Mouse (Mus musculus) layer of hippocampus, adult 9-10 months (tissue): ENCODE measurements around the gene Clrn2.
"Not testable (repeated sequence)": the region's sequence is repeated elsewhere in the genome, so short reads cannot be mapped to it uniquely, and the experiment has no call there.

ENCODE experiments used
- DNase-seq: peaks from one replicate; pipeline ENCODE4 v3.0.0; 2022; ENCODE audit warnings: low spot score

Clrn2 gene

GRCm38 (mm10) chr5:45453451-45453850 lies at the start of gene Clrn2:
TSS of gene Clrn2 (plus strand) at chr5:45453751.
- no peak for DNase-seq

DNA sequence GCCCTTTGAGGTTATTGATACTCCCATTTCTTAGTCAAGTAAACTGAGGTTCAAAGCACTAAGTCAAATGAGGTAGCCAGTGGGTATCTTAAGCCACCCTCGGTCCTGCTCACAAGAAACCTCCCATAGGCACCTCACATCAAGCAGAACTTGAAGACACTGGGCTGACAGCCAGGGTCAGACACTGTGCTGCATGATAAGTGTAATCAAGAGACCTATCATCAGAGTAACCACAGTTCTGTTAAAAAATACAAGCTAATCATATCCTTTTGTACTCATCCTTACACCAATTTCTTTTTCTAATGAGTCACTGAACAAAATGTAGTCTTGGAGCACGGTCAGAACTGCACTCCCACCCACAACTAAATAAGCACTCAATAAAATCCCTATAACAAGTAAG lies 47.4 kb upstream of the Clrn2 start:
- no peak for DNase-seq

DNA sequence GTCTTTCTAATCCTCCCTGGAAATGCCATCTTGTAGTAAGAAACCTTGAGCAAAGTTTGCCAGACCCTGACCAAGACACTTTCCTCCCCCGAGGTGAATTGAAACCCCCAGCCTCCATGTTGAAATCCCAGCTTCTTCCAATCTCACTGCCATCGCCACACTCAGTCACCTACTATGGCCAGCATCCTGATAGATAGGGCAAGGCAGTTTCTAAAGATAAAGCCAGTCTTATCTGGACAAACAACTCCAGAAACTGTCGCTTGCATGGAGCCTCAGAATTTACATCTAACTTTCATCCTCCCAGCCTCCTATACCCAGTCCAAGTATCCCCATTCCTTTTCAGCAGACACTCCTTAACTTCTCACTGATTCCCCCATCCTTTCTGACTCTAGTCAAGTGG lies 37.1 kb upstream of the Clrn2 start:
- no peak for DNase-seq

DNA sequence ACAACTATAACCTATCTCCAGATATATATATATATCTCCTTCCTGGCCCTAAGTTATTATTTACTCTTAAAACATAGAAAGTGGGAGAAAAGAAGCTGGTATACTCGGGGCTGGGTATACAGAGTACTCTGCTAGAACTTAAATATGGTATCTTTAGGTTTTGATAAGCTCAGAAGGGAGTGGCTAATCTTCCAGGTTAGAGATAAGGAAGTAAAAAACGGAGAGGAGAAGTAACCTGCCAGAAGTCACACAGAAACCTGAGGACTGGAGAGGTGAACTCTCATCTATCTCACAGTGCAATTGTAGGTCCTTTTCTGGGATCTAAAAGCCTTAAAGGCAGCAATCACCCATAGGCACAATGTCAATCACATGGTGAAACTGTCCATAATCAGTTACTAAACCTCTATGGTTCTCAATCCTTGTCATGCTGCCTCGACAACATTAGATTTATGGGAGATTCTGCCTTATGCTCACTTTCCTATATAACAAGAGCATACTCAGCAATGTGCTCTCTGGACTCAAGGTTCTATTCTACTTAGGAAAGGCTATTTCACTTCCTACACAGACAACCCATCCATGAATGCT lies 35.6 kb upstream of the Clrn2 start:
- DNase-seq, result no peak

DNA sequence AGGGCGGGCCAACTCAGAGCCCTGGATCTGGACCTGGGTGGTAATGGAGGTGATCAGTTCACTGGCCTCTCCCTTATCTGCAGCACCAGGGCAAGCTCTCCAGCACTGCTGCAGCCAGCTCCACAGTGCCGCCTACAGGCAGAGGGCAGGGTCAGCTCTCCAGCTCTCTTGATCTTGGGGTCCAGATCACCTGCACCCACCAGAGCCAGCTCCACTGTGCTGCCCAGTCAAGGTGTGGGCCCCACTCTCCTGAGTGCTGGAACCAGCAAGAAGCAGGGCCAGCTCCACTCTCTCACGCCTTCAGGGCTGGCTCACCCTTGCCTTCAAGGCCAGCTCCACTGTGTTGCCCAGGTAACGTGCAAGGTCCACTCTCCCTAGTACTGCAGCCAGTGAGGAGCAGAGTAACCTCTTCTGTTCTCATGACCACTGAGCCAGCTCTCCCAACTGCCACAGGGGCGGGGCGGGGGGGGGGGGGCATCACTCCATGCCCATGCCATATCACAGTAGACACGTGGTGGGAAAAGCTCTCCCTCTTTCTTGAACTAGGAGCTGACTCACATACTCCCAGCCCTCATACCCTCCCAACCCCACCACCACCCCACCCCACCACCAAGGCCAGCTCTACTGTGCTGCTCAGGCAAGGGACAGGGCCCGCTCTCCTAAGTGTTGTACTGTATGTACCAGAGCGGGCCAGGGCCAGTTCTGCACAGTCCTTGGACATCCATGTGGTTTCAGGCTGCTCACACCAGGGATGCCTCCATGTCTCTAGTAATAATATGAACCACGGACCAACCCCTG lies 33.5 kb upstream of the Clrn2 start:
- no peak for DNase-seq

DNA sequence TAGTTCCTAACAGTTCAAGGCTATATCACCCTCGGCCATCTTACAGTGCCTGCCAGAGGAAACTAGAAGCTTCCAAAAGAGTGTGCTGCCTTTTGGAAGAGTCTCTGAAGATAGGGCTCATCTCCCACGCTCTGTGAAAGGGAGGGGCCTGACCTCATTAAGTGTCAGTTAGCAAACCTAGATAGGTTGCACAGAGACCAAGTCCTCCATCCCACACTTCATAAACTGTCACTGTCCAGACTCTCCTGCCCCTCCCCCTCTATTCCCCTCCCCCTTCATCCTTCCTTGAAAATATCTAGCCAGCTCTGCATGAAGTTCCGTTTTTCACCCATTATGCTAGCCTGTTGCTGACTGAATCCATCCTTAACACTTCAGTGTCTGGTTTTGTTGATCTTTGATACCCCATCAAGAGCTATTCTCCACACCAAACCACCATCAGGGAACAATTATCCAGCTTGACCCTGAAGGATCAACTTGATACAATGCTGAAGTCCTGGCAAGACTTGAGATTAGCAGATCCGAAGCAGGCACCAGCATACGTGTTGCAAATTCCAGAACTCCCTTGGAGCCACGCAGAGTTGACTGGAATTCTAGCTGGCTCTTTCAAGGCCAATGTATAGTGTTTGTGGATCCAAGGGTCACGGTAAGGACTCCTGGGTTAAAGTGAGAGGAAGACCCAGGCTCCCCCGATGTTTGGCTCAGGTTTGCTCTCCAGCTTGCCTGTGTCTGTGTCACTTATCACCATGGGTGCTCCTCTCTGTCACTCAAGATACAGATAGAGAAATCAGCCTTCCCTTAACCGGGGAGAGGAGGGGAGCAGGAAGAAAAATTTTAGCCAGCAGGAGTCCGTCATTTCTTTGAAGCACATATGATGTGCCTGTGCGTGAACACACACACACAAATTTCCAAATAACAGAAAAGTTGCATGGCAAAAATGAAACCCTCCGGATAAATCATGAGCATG lies 31.4 kb upstream of the Clrn2 start:
- no peak for DNase-seq

GRCm38 (mm10) chr5:45424021-45424886 lies 29.3 kb upstream of the Clrn2 start:
- DNase-seq, result no peak

GRCm38 (mm10) chr5:45425771-45426170 lies 27.8 kb upstream of the Clrn2 start:
- DNase-seq, result not testable (repeated sequence)

DNA sequence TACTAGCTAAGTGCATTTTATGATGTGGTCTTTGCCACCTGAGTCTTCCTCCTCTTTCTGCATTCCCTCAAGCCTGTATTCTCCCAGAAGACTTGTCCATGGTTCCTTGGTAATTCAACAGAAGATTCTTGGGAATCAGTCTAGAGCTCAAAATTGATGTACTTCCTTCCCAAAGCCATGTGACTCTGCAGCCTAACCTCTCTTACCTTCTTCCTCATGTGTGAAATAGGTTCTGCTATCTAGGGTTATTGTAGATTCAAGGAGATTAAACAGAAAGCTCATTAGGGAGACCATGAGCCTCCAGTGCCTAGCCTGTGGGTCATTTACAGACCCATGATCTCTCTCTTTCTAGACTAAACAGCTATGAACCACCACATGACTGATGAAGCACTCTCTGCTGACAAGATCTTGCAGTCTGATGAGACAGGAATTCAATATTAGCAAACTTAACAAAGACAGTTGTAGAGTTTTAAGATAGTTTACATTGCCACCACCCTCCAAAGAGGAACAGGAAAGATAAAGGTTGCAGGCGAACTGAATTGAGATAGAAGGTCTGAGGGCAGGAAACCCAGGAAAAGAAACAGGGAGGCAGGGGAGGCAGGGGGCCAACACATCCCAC lies 27.0 kb upstream of the Clrn2 start:
- DNase-seq, result no peak

- DNase-seq, result no peak
Observed at GRCm38 (mm10) chr5:45427891-45428290, 25.7 kb upstream of the Clrn2 start.

- no peak for DNase-seq
Observed at GRCm38 (mm10) chr5:45435967-45436950, 17.3 kb upstream of the Clrn2 start.

DNA sequence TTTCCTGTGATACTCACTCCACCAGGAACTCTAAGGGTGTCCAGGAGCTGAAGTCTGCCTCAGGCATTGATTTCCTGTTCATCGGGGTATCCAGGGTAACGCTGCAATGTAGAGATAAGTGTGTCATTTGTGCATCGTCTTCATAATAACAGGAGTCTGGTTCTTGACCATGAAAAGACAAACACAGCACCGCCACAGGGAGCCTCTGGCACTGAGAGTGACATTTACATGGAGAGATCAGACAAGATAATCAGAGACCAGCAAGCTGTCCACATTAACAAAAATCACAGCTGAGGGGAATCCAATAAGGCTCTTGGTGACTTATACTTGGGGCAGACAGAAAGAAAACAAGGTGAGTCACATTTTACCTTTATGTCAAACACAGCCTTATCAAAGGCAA lies 15.7 kb upstream of the Clrn2 start:
- no peak for DNase-seq

GRCm38 (mm10) chr5:45438301-45438700 lies 15.2 kb upstream of the Clrn2 start:
- DNase-seq, result no peak

- DNase-seq, result no peak
Observed at GRCm38 (mm10) chr5:45441124-45441523, 12.4 kb upstream of the Clrn2 start.

DNA sequence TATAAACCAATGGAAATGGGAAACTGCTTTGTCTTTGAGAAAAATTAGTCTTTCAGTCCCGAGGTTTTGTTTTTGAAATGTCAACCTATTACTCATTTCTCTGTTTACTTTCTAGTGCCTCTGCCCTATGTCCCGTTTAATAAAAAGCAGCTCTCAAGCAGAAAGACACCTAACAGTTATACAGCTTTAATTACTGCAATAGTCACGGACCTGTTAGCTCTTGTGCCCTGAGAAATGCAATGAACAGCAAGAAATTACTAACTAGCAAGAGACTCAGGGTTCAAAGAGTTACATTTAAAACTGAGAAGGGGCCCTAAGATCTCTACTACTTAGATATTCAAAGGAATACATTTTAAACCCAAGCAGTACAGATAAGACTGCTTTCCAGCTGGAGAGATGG lies 11.8 kb upstream of the Clrn2 start:
- no peak for DNase-seq

GRCm38 (mm10) chr5:45444130-45444832 lies 9.3 kb upstream of the Clrn2 start:
- DNase-seq, result no peak

- DNase-seq, result no peak
Observed at GRCm38 (mm10) chr5:45448676-45449075, 4.9 kb upstream of the Clrn2 start.

- no peak for DNase-seq
Observed at GRCm38 (mm10) chr5:45449206-45449605, 4.3 kb upstream of the Clrn2 start.
